Mouse (Mus musculus): Measurements from ENCODE around the gene Kdm1b.

Kdm1b gene

DNA sequence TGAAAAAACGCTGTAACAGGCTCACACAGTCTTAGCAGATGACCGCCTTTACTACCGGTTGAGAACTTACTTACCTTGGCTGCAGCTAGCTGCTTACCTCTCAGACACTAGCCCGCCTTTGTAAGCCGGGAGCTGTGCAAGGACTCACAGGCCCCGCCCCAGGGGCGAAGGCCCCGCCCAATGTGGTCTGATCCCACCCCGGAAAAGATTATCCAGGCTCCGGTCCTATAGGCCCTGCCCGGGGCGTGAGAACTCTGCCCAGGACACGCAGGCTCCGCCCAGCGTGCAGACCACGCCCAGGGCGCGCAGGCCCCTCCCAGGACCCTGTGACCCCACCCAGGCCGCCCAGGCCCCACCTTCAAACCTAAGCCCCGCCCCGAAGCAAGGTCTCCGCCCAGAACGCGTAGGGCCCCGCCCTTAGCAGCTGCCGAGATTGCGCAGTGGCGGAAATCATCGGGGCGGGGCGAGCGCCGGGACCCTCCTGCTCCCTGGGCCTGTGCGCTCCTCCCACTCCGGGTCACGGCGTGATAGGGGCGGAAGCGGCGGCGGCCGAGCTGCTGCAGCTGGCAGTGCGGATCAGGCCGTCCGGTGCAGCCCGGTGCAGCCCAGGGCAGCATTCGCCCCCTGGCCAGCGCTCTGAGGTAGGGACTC, at the start of gene Kdm1b:
Gene Kdm1b (plus strand): TSS at position 470 of the 651 bp plus-strand sequence.
- DNase-seq (ENCODE audit: low spot score in 2 of 2), result peak; percentile 97

DNA sequence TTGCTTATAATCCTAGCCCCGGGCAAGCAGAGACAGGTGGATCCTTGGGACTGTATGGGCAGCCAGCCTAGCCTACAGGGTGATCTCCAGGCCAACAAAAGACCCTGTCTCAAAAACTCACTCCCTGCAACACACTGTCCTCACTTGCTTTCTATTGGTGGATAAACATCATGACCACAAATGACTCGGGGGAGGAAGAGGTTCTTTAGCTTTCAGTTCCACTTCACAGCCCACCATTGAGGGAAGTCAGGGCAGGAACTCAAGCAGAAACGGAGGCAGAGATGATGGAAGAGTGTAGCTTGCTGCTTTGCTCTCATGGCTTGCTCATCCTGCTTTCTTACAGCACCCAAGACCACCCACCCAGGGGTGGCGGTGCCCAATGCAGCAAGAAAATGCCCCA, 45.9 kb upstream of the Kdm1b start:
- DNase-seq (ENCODE audit: low spot score in 2 of 2), result no peak

DNA sequence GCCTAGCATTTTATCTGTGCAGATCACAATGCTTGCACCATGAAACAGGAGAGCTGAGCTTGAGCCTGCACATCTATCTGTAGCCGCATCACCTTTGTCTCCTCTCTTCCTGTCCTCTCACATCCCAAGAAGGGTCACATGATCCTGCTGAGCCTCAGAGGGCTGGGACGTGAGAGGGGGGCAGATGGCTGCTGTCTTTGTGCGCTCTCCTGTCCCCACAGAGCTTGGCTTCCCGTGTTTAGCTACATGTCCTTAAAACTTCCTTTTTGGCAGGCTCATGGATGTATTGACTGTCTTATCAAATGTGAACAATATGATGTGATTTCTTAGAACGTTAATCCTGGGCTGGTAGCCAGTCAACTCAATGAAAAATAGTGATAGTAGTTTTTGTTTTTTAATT, 43.8 kb upstream of the Kdm1b start:
- DNase-seq (ENCODE audit: low spot score in 2 of 2), result no peak

DNA sequence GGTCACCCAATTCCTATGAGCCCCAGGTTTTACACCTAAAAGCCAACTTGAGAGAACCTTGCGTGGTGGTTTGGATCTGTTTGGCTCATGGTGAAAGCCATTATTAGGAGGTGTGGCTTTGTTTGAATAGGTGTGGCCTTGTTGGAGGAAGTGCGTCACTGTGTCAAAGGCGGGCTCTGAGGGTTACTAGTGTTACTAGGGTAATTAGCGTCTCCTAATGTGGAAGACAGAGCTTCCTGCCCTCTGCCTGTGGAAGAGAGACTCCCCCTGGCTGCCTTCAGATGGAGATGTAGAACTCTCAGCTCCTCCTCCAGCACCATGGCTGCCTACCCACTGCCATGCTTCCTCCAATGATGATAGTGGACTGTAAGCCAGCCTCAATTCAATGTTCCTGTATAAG, 41.7 kb upstream of the Kdm1b start:
- DNase-seq (ENCODE audit: low spot score in 2 of 2), result no peak

DNA sequence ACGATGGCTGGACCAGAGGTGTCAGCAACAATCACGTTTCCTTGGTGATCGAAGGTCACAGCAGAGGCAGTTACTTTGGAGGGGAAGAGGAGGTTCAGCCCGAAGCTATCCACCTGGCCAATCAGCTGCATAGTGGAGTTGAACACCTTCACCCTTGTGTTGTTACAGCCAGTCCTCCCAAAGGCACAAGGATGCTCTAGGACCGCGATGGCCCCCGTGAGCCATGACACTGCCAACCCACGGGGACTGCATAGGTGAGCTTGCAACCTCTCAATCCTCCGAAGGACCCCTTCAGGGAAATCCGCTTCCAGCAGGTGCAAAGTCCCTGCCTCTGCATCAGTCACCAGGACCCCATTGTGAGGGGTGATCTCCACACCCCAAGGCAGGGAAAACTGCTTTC, 29.6 kb upstream of the Kdm1b start:
- DNase-seq (ENCODE audit: low spot score in 2 of 2), result no peak

DNA sequence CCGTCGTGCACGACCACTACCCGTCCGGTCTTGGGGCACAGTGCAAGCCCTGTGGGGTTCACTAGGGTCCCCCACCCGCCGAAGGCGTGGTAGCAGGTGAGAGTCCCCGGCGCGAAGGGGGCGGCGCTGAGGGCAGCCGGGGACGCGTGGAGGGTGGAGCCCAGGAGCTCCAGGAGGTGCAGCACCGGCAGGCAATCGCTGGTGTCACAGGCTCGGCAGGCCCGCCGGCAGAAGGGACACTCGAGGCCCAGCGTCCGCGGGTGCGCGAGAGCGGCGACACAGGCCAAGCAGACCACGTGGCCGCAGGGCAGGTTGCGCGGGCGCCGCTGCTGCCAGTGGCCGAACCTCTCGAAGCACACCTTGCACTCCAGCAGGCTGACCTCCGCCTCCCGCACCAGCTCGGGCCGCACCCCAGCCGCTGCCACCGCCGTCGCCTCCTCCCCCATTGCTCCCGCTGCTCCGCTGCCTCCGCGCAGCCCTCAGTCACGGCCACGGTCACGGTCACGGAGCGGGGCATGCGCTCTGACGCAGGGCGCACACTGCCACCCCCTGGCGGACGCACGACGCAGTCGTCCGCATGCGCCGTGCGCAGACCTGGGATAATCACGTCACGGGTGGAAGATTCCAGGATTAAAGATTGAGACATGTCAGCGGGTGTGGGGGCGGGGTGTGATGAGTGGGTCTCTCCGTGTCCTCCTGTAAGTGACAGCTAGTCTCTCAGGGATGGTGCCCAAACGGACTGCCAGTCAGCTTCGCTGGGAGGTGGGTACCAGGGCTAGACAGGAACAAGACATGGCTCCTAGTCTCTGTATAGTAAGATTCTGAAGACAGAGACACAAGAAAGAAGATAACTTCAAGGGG, 28.7 kb upstream of the Kdm1b start, which contains the start of gene Nhlrc1:
Gene Nhlrc1 (minus strand): TSS at position 517 of the 861 bp plus-strand sequence.
- DNase-seq (ENCODE audit: low spot score in 2 of 2), result peak; percentile 78 to 84

DNA sequence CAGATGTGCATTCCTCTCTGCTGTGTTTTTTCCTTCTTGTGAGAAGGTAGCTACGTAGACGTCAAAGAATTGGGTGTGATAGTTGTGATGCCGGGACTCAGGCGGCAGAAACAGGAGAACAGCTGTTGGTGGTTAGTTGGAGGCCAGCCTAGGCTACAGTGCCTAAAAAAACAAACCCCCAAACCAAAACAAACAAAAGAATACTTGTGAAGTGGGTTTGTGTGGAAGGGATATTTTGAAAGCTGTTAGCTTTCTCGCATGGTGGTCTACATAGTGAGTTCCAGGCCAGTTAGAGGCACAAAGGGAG, 28.2 kb upstream of the Kdm1b start:
- DNase-seq (ENCODE audit: low spot score in 2 of 2), result no peak

DNA sequence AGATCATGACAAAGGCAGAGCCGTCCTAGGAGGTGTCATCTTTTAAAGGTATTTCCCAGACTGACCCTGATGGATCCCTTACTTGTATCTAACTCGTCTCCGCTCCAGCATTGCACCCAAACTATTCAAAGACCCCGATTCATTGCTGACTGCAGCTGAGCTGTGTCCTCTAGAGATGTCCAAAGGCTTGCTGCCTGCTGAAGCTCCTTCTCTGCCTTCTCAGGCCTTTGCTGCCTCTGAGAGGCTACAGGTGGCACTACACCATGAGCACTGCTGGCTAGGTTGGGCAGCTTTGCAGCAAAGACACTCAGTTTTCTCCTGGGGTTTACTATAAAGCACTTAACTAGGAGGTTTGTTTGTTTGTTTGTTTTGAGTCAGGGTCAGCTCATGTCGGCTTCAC, 26.0 kb upstream of the Kdm1b start:
- DNase-seq (ENCODE audit: low spot score in 2 of 2), result peak; percentile 62 to 65

DNA sequence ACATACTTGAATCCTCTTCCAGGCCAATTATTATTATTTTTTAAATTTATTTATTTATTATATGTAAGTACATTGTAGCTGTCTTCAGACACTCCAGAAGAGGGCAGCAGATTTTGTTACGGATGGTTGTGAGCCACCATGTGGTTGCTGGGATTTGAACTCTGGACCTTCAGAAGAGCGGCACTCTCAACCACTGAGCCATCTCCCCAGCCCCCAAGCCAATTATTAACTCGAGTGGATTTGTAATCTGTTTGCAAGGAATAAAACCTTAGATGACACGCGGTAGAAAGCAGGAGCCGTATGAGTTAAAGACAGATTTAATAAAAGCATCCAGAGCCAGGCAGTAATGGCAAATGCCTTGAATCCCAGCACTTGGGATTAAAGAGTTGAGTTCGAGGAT, 23.5 kb upstream of the Kdm1b start:
- DNase-seq (ENCODE audit: low spot score in 2 of 2), result no peak

DNA sequence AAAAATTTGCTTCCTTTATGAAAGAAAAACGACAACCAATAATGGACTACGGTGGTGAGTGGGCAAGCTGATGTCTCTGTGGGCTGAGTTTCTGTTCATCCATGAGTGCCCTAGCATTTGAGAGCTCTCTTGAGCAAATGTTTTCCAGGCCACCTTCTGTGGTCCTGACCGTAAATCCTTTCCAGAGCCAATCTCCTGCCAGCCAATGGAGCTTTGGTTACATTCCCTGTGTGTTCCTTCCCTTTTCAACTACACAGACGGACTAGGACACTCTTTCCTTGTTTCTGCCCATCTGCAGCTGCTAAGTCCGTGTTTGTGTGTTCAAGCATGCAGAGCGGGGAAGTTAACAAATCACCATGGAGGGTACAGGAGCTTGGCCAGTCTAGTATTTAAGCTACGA, 22.5 kb upstream of the Kdm1b start:
- no peak for DNase-seq (ENCODE audit: low spot score in 2 of 2)

DNA sequence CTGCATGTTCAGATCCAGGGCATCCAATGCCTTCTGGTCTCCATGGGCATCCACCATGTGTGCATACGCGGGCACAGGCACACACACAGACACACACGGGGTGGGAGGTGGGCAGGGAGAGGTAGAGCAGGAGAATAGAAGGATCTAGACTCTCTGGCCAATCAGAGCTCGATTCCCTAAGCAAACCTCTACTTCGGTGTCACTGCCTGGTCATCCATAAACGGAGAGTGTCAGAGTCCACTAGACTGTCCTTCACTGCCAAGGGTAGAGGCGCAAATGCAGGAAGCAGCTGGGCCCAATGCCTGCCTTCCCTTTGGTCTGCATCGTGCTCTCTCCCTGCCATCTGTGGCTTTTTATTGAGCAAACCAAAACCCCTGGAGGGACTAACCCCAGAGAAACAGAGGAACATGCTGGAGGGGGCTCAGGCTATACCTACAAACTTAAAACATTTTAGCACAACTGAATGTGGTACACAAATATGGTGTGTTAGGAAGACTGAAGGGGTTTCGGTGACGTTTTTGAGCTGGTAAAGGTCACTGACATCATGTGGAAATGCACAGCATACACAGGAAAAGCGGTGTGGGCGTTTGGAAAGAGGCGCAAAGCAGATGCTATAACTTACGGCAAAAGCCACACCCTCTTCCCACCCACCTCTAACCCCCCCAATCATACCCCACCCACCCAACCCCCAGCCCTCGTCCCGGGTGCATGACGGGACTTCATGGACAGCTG, 12.8 kb upstream of the Kdm1b start:
- no peak for DNase-seq (ENCODE audit: low spot score in 2 of 2)

DNA sequence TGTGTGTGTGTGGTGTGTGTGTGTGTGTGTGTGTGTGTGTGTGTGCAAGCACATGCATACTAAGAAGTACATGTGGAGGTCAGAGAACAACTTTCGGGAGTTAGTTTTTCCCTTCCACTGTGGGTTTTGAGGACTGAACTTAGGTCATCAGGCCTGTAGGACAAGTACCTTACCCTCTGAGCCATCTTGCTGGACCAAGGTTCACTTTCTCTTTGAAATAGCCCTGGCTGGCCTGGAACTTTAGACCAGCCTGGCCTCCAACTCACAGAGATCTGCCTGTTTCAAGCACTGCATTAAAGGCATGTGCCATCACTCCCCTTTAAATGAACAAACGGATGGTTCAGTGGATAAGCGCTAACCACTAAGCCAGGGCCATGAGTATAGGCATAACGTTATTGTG, 9.7 kb upstream of the Kdm1b start:
- DNase-seq (ENCODE audit: low spot score in 2 of 2), result no peak

DNA sequence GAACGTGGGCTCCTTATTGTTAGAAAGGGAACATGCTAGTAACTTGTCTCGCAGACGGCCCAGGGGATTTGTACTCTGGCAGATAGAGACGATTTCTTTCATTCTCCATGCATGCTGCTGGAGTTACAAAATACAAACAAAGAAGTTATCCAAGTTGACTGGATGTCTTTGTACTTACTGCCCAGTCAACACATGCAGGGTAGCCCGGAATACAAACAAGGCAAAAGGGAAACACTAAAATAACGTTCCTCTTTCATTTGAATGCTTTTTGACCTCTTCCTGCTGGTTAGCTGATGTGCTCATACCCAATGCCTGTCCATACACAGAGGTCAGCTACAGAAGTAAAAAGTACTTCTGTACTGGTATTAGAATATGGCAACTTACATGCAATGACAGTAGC, 5.4 kb upstream of the Kdm1b start:
- no peak for DNase-seq (ENCODE audit: low spot score in 2 of 2)

DNA sequence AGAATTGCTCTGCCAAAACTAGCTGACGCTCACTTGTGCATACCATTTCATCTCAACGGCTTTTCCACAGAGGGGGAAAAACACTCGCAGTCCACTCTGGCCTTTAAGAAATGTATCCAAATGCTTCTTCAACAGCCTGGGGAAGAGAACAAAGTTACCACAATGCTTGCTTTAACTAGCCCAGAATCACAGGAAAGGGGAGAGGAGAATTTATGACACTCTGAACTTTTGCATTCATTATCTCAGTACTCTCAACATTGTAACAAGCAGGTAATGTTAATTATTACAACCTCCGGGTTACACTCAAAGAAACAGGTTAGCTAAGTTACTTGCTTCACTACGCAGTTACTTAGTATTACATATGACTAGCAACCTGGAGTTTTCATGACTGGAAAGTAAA, 3.2 kb upstream of the Kdm1b start:
- no peak for DNase-seq (ENCODE audit: low spot score in 2 of 2)

DNA sequence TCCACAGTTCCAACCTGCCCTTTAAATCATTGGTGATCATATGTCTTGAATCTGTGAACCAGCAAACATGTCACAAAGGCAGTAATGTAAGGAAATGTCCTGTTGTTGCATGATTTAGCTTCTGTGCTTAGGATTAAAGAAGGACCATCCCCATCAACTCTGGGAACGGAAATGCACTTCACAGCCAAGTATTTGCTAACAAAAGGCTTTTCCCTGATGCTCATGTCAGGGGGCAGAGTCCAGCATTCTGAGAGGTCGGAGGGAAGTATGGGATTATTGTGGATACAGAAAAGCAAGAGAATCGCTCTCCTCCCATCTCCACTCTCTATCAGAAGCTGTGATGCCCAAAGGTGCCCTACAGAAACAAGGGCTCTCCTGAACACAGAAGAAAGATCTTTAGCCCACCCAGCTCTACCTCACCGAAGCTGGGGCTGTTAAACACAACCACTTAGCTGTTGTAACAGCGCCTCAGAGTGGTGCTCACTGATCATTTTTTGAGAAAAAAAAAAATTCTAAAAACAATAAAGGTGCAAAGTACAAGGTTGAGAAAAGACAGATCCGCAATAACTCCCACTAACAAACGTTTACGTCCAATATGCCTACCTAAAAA, 1.2 kb upstream of the Kdm1b start:
- DNase-seq (ENCODE audit: low spot score in 2 of 2), result no peak

DNA sequence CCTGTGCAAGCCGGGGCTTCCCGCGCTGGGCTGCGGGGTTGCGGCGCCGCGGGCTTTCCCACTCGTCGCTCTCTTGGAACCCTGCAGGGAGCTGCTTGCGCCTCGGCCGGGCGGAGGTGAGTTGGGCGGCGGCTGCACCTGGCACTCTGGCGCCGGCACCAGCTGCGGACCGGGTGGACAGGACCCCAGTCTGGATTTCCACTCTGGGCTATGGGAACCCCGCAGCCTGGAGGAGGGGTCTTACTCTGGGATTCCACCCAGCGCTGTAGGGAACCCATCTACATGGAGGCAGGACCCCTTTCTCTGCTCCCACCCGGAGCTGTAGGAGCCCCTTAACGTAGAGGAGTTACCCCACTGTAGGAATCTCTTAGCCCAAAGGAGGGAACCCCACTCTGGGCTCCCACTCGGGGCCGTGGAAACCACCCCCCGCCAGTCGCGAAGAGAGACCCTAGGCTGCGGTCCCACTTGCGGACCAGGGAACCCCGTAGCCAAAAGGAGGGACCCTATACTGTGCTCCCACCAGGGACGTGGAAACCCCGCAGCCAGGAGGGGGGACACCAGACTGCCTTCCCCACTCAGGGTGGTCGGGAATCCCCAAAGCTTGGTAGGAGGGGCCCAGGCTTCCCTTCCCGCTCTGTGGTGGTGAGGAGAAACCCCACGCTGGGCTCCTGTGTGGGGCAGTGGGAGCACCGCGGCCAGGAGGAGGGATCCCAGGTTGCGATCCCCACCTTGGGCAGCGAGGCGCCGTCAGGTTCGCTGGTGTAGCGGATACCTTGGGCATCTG, 726 bp downstream of the Kdm1b start:
- no peak for DNase-seq (ENCODE audit: low spot score in 2 of 2)

DNA sequence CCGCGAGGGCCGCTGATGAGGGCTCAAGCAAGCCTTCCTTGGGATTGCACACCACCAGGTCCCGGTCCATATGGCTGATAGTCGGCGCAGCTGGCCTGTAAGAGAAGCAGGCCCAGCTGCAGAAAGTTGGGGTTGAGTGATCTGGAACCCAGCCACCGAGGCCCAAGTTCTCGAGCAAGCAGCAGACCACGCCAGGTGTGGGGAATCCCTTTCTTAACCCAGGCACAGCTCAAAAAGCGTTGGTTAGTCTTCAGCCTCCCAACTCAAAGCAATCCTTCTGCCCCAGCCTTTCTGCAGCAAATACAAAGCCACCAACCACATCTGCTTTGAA, 1.3 kb downstream of the Kdm1b start, which contains the start of gene Tpmt:
Gene Tpmt (minus strand): TSS at position 121 of the 331 bp plus-strand sequence.
- peak in 1 of 2 experiments; percentile 8 for DNase-seq (ENCODE audit: low spot score in 2 of 2)

DNA sequence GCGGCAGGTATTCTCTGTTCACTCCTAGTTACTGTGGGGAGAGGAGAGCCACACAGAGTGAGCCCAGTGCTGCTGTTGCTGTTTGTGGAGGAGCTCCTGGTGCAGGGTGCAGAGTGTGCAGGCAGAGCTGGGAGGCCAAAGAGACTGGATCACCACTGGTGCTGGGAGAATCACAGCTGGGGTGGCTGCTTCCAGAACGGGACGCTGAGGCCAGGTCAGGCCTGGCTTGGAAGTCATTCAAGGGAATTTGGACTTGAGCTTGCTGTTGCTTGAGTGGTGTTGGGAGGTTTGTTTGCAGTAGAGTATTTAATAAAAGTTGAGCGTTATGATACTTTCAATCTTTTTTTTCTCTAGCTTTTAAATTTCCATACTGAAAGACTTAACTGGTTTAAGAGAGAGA, 4.7 kb downstream of the Kdm1b start:
- no peak for DNase-seq (ENCODE audit: low spot score in 2 of 2)

DNA sequence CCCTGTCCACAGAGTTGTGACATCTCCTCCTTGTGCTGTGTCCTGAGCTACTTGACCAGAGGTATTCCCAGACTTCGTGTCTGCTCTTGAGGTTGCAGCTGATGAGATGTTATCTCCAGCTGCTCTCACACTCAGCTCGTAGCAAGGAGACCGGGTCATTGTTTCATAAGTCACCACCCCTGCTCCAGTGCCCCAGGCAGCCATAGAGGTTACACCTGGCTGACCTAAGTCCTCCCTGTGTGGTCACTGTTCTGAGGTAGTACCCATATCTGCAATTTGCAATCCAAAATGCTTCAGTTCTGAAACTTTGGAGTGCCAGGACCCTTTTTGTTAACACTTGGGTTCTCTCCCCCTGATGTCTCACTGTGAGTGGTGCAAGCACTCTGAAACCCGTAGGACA, 6.7 kb downstream of the Kdm1b start:
- no peak for DNase-seq (ENCODE audit: low spot score in 2 of 2)

DNA sequence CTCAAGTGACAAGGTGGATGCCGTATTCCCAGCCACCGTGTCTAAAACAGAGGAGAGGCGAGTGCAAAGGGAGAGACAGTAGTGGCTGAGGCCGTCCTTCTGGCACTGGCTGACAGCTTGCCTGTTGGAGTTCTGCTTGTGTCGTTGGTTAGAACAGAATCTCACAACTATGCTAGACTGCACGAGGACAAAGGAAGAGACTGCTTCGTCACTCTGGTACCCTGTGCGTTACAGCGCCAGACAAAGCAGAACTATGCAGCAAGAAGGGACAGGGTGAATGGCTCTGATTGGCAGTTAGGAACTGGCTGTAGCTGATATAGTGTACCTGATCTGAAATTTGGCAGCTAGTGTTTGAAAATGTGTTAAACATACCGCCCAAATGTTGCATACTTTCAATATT, 10.7 kb downstream of the Kdm1b start:
- DNase-seq (ENCODE audit: low spot score in 2 of 2), result no peak

DNA sequence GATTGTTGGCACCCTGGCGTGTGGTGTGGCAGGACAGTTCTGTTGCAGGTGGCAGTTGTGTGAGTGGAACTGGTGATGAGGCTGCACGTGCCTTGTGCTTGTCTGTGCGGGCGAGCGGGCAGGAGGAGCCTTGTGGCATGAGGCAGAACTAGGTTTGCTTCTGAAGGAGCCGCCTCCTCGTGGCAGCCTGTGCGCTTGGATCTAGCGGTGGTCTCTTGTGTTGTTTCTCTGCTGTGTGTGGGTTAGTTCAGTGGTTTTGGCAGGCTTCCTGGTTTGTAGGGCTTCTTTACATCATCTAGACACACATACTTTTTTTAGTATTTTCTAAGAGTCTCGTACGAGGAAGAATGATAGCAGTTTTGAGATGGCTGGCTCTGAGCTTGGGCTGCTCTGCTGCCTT, 12.8 kb downstream of the Kdm1b start:
- DNase-seq (ENCODE audit: low spot score in 2 of 2), result peak; percentile 69 to 70

DNA sequence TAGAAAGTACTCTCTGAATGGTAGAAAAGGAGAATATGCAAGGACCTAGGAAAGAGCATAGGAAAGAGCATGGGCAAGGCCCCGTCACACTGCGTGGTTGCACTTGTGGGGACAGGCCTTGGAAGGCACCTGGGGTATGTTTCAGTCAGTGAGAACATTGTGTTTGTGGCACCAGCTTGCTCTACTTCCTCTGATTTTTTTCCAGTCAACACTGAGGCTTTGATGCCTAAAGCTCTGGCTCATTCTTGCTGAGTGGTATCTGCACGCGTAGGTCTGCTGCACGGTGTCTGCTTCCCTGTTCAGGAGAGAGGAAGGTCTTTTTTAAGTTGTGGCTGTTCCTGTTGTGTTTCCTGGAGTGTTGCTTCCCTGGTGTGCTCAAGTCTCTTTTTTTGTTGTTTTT, 13.5 kb downstream of the Kdm1b start:
- DNase-seq (ENCODE audit: low spot score in 2 of 2), result no peak
